Comparison of ENCODE assay signal across 9 mouse cellular contexts in the genomic region with DNA sequence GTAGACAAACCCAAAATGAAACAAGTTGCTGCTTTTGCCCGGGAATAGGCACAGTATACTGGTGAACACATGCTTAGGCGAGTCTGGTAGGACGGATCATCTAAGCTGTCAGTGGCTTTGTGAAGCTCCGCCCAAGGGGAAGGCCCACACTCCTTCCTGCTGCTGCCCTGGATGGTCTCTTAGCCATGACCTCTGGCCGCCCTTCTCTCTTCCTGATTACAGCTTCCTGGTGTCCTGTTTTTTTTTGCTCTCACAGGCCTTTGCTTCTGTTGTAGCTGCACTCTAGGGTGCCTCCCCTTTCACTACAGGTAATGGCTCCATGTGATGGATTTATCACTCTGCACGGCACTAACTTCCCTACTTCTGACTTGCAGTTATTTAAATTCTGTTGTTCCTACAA.
A peak's percentile ranks its signal among the peaks of the same experiment; 100 is the strongest.
DNase-seq lines count a peak whose midpoint lies in the region; ATAC-seq lines count a peak whose summit lies in the region.
"Had no signal": no experiment of that assay in that cellular context is flagged by ENCODE, and none has a peak within 500 bp of the region (broad histone marks: within the 10 kb centered on the region; RNA-seq: fewer than 3 reads in every experiment).

No protein-coding gene starts in this region.

- DNase-seq in urinary bladder, postnatal 14 days (ENCODE audit: low spot score): peak; percentile 23
- no peak for DNase-seq in urinary bladder, postnatal 25 days (ENCODE audit: low spot score)
- peak; percentile 62 for DNase-seq in heart, postnatal 4 days
- no peak for DNase-seq in layer of hippocampus, postnatal 10 days (ENCODE audit: low spot score in 2 of 2)
- no peak for DNase-seq in left cerebral cortex, postnatal 36 days (ENCODE audit: low spot score in 2 of 2)
- DNase-seq in Muller cell, postnatal 12 days (ENCODE audit: inconsistent ontology term): no peak
- DNase-seq: thymus, adult 18-20 months had no signal

- H3K36me3 ChIP-seq in liver, embryonic 12.5 days: no peaks in the 10 kb centered on the region
- H3K36me3 ChIP-seq in hindbrain, embryonic 12.5 days: no peaks in the 10 kb centered on the region

- no peak overlapping the region for H3K9ac ChIP-seq in liver, embryonic 12.5 days
- no peak overlapping the region for H3K9ac ChIP-seq in hindbrain, embryonic 12.5 days

- no peak overlapping the region for H3K4me2 ChIP-seq in liver, embryonic 12.5 days
- no peak overlapping the region for H3K4me2 ChIP-seq in hindbrain, embryonic 12.5 days (replicated peaks)

- H3K9me3 ChIP-seq in liver, embryonic 12.5 days (replicated peaks): no peaks in the 10 kb centered on the region
- H3K9me3 ChIP-seq in hindbrain, embryonic 12.5 days (replicated peaks): no peaks in the 10 kb centered on the region

- H3K27ac ChIP-seq in liver, embryonic 12.5 days: peak overlapping the region; percentile 36; the same call in 1 of the 2 replicates
- H3K27ac ChIP-seq in hindbrain, embryonic 12.5 days: no peak overlapping the region

- H3K4me3 ChIP-seq in liver, embryonic 12.5 days: no peak overlapping the region
- no peak overlapping the region for H3K4me3 ChIP-seq in hindbrain, embryonic 12.5 days

- ATAC-seq in liver, embryonic 12.5 days: peak; percentile 62
- ATAC-seq in hindbrain, embryonic 12.5 days (ENCODE audit: low FRiP score): no peak

- peaks cover 22% of the 10 kb centered on the region for H3K4me1 ChIP-seq in liver, embryonic 12.5 days
- H3K4me1 ChIP-seq in hindbrain, embryonic 12.5 days: peaks cover 10% of the 10 kb centered on the region

- WGBS in liver, embryonic 12.5 days (ENCODE audit: insufficient replicate concordance): 26% methylated on average over 6 of the region's 6 CpGs
- 55% methylated on average over 6 of the region's 6 CpGs for WGBS in hindbrain, embryonic 12.5 days

- no peaks in the 10 kb centered on the region for H3K27me3 ChIP-seq in liver, embryonic 12.5 days (replicated peaks)
- no peaks in the 10 kb centered on the region for H3K27me3 ChIP-seq in hindbrain, embryonic 12.5 days

- intact Hi-C loops in left cerebral cortex, postnatal 36 days (cut with DNase I): no loop called here

Comparison
In these comparisons a context has a peak if more than half of its experiments do, and no peak if none do; other contexts are left out.
1. DNase-seq: peak in urinary bladder, postnatal 14 days (single experiment) and heart, postnatal 4 days (single experiment); none in urinary bladder, postnatal 25 days (single experiment), layer of hippocampus, postnatal 10 days (0 of 2), left cerebral cortex, postnatal 36 days (0 of 2) and Muller cell, postnatal 12 days (single experiment).